Mouse (Mus musculus) ZHBTc4 (cell line): ENCODE data around the gene Castor1.
A peak's percentile ranks its signal among the peaks of the same experiment; 100 is the strongest.
"Not testable (repeated sequence)": the region's sequence is repeated elsewhere in the genome, so short reads cannot be mapped to it uniquely, and the experiment has no call there.

Experiments used
- DNase-seq: peaks from one replicate; pipeline ENCODE4 v3.0.0-alpha.2; 2011; ENCODE audit warnings: low read depth, low spot score

Castor1 gene

DNA sequence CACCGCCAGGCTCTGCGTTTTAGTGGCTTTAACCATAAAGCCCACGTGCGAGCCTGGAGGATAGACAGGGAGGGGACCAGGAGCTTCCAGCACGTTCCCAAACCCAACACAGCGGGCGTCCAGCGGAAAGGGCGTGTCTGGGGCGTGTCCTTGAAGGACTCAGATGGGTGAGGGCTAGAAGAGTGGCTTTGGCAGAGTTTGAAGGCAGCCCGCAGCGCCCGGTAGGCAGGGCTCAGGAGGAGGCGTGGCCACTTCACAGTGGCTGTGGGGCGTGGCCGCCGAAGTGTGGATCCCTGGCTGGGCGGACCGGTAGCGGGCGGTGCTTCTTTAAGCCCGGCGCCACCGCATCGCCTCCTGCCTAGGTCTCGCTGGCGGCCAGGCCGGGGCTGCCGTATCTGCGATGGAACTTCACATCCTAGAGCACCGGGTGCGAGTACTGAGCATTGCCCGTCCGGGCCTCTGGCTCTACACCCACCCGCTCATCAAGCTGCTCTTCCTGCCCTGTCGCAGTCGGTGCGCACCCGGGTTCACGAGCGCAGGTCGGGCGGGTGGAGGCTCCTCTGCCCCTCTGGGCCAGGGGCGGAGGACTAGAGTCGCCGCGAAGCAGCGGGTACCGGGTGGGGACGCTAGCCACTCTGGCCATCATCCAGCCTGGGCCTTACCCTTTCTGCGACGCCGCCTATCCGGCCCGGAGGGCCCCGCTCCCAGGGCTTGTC, at the start of gene Castor1:
TSS of gene Castor1 (plus strand) at position 312 of the 716 bp plus-strand sequence.
- peak; percentile 99 for DNase-seq

DNA sequence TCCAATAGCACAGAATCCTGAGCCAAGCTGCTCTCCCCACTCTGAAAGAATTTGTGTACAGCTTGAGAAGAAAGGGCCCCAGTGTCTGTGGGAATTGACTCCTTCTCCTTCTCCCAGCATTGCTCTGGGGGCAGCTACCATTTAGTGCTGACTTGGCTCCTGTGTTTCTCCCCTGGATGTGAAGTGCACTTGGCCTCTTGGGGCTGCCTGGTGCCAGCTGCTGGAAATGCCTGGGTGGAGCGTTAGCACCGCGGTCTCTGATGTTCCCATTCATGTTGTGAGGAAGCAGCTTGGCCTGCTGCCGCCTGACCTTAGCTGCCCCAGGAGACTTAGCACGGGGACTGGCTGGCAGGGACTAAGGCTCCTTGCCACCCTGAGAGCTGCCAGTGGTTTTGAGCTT, 43.4 kb upstream of the Castor1 start:
- no peak for DNase-seq

GRCm38 (mm10) chr11:4177716-4178115, 40.3 kb upstream of the Castor1 start:
- no peak for DNase-seq

- peak; percentile 37 for DNase-seq
Measured at GRCm38 (mm10) chr11:4182061-4182460, 36.0 kb upstream of the Castor1 start.

GRCm38 (mm10) chr11:4183511-4183910, 34.5 kb upstream of the Castor1 start:
- DNase-seq, result no peak

- DNase-seq, result peak; percentile 15
Measured at GRCm38 (mm10) chr11:4184251-4184952, 33.6 kb upstream of the Castor1 start.

DNA sequence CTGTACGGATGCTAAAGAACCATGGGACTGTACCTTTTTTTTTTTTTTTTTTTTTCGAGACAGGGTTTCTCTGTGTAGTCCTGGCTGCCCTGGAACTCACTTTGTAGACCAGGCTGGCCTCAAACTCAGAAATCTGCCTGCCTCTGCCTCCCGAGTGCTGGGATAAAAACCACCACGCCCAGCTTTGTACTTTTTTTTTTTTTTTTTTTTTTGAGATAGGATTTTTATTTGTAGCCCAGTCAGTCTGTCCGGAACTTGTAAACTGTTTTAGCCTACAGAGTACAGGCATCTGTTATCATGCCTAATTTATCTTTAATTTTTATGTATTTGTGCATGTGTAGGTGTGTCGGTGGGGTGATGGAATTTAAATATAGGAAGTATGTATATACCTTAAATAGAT, 32.5 kb upstream of the Castor1 start:
- not testable (repeated sequence) for DNase-seq

DNA sequence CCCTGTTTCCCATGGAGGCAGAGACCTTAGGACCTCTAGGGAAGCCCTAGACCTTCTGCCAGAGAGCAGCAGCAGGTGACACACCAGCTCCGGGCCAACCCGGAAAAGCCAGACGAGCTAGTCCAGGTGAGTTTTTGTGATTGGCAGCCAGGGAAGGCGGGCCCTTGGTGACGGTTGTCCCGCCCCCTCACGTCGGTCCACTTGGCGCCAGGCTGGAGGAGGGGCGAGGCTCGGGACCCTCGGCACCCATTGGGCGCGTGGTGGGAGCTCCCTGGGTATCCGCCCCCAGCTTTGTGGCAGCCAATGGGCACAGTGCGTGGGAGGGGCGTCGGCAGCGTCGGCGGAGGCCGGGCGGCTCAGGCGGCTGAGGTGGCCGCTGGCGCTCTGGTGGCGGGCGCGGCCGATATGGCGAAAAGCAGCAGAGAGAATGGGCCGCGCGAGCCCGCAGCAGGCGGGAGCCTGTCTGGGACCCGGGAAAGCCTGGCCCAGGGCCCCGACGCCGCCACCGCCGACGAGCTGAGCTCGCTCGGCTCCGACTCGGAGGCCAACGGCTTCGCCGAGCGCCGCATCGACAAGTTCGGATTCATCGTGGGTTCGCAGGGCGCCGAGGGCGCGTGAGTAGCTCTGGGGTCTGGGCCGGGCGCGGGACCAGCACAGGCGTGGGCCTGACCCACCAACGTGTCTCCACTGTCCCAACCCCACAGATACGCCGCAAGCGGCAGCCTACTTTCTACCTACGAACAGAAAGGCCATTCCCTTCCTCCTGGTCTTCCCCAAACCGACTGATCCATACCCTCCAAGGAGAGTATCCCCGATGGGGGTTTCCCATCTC, 31.3 kb upstream of the Castor1 start, which contains the start of gene Tbc1d10a:
TSS of gene Tbc1d10a (plus strand) at position 304 of the 832 bp plus-strand sequence.
- peak; percentile 100 for DNase-seq

GRCm38 (mm10) chr11:4187318-4187700, 30.7 kb upstream of the Castor1 start:
- DNase-seq, result no peak

DNA sequence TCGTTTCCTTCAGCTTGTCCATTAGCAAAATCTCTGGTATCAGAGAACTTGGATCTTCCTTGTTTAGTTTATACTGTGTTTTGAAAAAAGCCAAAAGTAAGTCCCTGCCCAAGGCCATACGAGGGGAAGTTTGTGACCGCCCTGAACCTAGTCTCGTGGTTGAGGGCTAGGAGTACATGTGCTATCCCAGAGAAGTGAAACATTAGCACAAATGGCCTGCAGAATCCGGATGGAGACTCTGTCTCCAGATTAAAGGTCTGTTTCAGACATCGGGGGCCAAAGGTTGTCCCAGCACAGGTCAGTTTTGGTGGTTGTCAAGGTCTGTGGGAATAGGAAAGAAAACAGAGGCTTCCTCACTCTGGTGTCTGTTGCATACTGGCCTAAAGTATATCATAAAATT, 28.8 kb upstream of the Castor1 start:
- DNase-seq, result no peak

DNA sequence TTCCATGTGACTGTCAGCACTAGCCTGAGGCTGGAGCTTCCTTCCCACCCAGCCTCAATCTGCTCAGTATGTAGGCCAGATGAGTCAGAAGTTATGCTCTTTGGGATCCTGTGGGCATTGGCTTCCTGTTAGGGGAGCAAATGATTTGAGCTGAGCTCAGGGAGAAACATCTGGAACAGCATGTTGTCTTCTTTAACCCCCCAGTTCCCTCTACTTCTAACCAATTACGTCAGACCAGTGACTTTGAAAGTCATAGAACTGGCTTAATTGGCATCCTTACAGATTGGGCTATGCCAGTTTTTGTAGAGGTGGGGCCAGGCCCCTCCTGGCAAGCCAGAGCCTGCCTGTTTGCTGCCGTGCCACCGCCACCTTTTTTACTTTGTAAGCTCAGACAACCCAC, 27.3 kb upstream of the Castor1 start:
- DNase-seq, result no peak

GRCm38 (mm10) chr11:4192757-4193156, 25.3 kb upstream of the Castor1 start:
- DNase-seq, result no peak

DNA sequence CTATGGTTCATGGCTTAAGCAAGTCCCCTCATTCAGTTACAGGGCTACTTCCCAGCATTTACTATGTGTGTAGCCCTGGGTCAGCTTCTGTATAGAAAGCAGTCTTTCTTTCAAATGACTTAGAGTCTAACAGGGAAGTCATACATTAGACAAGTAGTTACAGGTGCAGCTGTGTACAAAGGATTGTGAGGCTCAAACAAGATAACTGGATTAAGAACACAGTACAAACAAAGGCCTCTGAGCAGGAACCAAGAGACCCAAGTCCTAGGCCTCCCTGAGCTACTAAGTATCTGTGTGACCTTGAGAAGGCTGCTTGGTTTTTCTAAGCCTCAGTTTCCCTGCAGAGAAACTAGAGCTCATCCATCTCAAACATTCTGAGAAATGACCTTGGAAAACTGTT, 24.6 kb upstream of the Castor1 start:
- DNase-seq, result no peak

DNA sequence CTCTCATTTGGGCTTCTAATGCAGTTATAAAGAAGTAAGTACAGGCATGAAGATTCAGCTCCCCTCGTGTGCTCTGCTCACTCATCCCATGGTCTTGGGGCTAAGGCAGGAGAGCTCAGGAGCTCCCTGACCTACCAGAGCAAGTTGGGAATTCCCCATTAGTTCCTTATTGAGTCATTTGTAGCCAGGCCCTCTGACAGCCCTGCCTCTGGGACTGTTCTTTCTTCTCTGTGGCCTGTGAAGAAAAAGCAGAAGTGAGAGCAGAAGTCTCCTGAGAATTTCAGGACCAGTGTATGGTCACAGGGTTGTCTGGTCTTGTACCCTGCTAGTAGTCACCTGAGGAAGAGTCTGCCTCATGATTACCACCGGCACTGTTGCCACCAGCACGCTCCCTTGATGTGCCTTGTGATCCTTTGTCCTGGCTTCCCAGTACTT, 22.4 kb upstream of the Castor1 start:
- no peak for DNase-seq

- no peak for DNase-seq
Measured at GRCm38 (mm10) chr11:4196636-4197035, 21.4 kb upstream of the Castor1 start.

DNA sequence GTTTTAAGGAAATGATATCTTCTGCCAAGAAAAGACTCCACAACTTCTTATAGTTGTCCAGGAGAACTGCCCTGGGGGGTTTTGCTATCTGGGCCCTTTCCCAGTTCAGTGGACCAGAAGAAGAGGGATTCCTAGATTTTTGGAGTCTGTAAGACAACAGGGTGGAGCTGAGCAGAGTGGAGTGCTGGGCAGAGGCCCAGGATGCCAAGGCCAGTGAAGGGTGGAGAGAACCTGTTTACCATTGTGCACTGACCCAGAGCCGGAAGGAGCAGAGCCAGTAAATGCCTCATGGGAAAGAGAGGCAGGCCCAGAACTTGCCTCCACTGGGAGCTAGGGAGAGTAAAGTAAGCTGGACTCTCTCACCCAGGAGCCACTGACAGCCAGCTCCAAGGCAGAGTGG, 20.3 kb upstream of the Castor1 start:
- no peak for DNase-seq

DNA sequence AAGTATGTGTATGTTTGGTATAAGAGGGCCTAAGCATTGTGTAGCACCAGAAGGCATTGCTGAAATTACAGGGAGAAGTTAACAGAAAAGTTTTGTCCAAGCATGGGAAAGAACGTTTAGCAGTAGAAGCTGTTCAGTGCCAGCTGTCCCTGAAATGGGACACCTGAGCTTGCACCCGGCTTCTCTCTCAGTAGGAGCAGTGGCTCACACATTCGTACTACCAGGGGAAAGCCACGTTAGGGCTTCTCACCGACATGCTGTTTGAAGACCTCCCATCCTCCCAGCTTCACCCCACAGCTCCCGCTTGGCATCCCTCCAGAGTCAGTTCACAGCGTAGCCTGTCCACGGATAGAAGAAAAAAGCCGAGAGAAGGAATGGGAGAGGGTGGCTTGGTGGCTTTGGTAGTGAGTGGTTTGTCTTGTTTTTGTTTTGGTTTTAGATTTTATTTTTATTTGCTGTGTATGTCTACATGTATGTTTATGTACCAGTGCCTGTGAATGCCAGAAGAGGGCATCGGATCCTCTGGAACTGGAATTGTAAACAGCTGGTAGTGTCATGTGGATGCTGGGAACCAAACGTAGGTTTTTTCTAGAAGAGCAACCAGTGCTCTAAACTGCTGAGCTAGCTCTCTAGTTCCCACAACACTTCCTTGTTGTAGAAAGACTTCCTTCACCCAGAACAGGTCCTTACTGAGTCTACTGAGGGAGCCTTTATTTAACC, 15.9 kb upstream of the Castor1 start:
- no peak for DNase-seq

DNA sequence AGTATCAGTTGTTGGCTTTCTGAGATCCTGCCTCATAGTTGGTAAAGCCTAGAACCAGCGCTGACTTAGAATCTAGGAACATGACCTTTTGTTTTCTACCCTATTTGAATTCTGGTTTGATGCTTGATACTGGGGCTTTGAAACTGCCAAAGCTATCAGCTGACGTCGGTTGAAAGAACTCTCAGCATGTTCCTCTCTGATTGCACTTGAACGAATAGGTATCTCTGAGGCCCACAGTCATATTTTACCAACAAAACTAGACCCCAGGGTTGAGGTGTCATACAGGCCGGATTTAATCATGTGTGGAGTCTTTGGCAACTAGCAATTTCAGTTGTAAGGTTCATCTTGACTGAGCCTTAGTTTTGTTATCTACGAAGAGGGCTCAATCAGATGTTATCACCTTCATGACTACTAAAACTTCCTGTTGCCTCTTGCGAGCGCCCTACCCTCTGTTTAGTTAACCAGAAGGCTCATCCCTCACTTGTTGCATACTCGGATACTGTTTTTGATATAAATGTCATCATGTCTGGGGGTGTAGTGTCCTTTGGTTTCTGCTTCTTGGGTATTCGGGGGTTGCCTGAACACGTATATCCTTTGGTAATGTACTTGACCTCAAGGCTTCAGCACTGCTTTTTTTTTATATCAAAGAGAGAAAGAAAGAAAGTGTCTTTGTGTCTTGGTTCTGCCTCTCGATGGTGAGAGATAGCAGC, 14.9 kb upstream of the Castor1 start:
- no peak for DNase-seq

GRCm38 (mm10) chr11:4203705-4204074, 14.3 kb upstream of the Castor1 start:
- DNase-seq, result no peak

DNA sequence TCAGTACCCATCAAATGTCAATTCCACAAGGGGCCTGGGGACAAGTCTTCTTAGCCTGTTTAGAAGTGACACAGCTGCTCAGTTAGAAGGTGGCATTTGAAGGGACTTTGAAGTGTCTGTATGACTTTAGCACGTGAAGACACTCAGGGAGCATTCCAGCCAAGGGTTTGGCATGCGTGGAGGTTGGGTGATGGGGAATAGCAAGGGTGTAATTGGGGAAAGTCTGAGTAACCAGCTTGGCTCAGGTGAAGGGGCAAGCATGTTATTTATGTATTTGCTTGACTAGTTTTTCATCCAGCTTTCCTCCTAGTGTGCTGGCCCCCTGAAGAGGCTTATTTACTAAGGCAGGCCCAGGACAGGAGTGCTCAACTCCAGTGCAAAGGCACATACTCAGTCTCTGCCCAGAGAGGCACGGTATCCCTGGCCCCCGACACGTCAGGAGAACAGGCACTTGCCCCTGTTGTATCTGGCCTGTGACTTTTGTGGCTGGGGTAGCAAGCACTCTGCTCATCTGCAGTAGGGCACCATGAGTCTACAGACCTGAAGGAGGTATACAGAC, 12.8 kb upstream of the Castor1 start:
- DNase-seq, result no peak

- no peak for DNase-seq
Measured at GRCm38 (mm10) chr11:4205951-4206350, 12.1 kb upstream of the Castor1 start.
